Mouse (Mus musculus) retina, postnatal 1 day (tissue): ENCODE measurements around the gene Olfr810.

Experiments
- DNase-seq: peaks from one replicate; pipeline ENCODE4 v3.0.0-alpha.2; 2012

The Olfr810 gene

DNA sequence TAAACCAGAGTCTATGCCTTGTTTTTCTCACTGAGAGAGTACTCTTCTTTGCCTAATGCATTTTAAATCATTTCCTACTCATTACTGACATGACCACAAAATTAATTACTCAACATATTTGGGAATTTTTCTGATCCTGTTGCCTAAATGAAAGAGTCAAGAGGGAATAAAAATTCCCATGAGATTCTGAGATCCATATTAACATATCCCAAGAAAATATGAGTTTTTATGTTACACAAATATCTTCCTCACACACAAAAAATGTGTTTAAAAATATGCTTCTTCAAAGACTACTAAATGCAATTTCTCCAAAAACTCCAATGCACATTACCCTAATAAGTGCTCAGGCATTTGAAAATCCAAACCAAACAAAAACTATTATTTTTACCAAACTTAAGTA, at the start of gene Olfr810:
Gene Olfr810 (minus strand): TSS at position 101 of the 400 bp plus-strand sequence.
- no peak for DNase-seq

DNA sequence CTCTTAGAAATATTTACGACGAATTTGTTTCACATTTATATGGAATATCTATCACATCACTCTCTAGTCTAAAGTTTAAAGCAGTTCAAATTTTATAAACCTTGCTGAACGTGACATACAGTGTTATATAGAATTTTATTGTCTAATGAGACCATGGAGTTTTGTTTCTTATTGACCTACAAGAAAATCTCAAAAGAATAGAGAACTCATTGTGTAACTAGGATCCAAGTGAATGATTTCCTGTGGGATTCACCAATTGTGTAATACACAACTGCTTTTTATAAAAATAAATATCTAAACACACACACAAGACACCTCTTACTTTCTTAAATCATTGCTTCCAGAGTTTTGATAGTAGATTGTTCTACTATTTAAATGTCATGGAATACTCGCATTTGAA, 9.6 kb upstream of the Olfr810 start, which contains the start of gene Olfr811:
Gene Olfr811 (minus strand): TSS at position 101 of the 400 bp plus-strand sequence.
- no peak for DNase-seq

DNA sequence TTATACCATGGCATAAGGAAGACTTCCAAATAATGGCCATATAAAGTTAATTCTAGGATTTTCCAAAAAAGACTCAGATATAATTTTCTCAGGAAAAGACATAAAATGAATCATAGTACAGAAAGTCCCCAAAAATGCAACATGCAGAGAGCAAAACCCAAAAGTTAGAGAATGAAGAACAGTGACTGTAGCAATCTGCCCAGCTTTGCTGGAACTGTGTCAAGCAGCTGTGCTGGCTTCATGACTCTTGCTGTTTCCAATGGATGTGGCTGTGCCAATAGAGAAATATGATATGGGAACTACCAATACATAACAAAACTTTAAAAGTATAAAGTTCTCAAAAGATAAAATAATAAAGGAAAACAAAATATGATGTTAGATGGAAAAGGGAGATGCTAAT, 16.6 kb downstream of the Olfr810 start:
- DNase-seq, result no peak

DNA sequence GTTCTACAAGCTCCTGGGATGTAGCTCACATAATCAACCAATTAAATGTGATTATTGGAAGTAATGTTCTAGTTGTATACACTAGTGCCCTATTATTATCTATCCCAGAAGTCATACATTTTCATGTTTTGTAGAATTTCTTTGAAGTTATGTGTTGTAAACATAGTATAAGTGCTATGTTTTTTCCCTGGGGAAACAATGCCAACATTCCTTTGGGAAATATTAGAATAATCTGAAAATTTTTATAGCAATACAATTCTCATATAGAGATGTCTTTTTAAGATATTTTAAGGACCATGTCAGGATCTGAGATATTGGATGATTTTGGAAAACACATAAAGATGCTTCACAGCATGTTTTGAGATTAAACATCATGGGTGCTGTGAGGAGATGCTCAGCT, 20.4 kb downstream of the Olfr810 start, which contains the start of gene Olfr809:
Gene Olfr809 (plus strand): TSS at position 301 of the 400 bp plus-strand sequence.
- DNase-seq, result no peak

DNA sequence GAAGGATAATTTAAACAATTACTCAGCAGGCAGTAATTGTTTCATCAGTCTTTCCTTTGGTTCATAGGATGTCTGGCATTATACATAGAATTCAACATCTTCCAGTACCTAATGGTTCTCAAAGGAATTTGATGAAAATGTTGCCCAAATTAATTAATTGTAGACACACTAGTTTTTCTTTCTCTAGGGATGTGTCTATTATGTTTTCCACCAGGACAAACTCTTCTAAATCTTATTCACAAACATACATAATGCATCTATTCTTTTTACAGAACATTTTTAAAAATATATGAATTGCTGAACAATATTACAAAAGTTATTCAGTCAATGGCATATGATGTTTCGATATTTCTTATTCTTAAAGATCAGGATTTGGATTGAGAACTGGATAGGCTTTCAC, 29.5 kb downstream of the Olfr810 start, which contains the start of gene Olfr808:
Gene Olfr808 (plus strand): TSS at position 301 of the 400 bp plus-strand sequence.
- no peak for DNase-seq

DNA sequence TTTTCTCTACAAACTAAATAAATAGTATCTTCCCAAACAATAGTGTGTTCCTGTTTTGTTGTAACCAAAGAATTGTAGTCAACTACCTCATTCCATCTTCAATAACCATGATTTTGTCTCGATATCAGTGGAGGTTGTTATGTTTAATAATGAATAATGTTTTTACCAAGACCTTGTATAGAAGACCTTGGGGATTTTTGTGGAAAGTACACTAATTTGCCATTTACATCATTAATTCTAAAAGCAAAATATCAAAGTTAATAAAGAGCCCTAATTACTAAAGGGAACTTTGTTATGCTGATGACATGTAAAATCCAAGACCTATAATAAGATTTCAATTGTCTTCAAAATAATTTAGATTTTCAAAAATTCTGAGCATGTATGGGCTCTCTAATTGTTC, 37.0 kb downstream of the Olfr810 start, which contains the start of gene Olfr807:
Gene Olfr807 (minus strand): TSS at position 101 of the 400 bp plus-strand sequence.
- DNase-seq, result no peak

DNA sequence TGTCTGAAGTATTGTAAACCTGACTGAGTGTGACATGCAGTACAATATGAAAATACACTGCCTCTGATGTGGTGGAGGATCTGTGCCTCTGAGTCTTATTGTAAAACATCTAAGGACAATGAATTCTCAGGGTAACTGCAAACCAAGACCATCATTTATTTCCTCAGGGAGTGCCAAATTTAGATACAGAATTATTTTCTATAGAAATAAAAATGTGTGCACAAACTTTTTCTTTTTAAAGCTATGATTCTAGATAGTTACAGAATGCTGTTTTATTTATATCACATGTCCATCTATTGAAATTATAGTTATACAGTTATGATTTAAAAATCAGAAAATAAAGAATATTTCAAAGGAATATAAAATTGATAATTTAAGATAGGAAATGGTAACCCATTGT, 52.9 kb downstream of the Olfr810 start, which contains the start of gene Olfr806:
Gene Olfr806 (minus strand): TSS at position 101 of the 400 bp plus-strand sequence.
- no peak for DNase-seq
